Mouse (Mus musculus) cerebellum, adult 18-20 months (tissue): Measurements from ENCODE around the gene Ifitm7.
"Not testable (repeated sequence)": the region's sequence is repeated elsewhere in the genome, so short reads cannot be mapped to it uniquely, and the experiment has no call there.

Experiments
- DNase-seq, 2 experiments: peaks; one replicate each; pipeline ENCODE4 v3.0.0; 2021

The Ifitm7 gene

DNA sequence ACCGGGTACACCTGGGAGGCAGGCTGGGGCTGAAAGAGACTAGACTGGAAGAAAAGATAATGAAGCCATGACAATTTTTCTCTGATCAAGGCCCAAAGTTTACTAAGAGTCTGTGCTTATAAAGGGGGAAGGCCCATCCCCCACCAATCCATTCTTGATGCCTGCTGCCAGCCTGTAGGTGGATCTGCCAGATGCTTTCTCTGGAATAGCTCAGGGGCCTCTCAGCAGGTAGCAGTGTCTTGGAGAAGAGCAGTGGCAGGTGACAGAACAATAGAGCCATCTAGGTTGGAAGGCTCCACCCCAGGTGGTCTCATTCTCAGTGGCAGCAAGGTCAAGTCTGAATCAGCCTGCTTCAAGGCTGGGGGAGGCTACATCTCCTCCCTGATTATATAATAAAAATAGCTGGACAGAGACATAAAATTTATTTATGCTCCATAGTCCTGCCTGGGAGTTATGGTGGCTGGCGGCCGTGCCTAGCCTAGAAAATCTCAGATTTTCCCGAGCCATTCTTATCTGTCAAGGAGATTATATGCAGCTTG is 10.3 kb downstream of the Ifitm7 start:
- not testable (repeated sequence) for DNase-seq

GRCm38 (mm10) chr16:13972051-13972450 is 14.6 kb downstream of the Ifitm7 start:
- no peak for DNase-seq

DNA sequence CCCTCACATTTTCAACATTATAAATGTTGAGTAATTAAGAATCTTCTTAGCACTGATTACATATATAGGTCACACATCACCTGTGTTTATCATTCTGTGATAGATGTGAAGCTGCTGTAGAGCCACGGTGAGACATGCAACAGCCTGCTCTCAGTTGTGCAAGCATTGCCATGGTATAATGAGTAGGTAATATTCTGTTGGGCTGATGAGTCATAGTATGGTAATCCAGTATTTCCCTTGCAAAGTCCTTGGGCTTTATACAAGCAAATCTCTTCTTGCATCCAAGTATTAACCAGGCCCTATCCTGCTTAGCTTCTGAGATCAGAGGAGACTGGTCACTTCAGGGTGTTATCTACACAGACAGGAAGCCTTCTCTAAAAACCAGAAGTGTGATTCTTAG is 17.6 kb downstream of the Ifitm7 start:
- no peak for DNase-seq

DNA sequence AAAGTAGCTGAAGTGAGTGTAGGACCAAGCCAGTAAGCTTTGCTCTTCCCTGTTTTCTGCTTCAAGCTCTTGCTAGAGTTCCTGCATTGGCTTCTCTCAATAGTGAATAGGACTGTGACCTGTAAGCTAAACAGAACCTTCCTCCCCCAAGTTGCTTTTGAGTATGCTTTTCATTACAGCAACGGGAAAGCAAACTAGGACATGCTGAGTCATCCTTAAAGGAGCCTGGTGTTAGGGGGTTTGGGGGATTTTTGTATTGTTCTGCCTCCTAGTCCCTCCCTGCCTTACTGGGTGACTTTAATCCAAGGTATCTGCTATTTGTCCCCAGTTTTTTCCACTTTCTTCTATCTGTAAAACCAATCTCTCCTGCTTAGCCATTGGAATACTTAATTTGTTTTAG is 24.6 kb downstream of the Ifitm7 start:
- DNase-seq, result no peak

- no peak for DNase-seq
These were observed 35.4 kb downstream of the Ifitm7 start for GRCm38 (mm10) chr16:13951245-13951644.

DNA sequence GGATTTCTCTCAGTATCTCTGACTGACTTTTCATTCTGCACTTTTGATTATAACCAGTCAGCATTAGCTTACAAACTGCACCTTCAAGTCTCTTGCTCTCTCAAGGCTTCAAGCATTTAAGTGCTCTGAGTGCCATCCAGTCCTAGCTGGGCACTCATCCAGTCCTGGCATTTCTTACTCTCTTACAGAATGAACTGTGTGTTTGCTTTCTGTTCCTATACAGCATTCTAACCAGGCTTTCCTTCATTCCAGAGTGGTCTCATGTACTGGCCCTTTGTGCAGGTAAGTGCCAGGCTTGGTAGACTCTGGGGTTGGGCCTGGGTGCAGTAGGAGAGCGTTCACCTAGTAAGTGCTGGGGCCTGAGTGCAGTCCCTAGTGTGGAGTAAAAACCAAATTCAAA is 40.4 kb downstream of the Ifitm7 start:
- no peak for DNase-seq

- DNase-seq, result no peak
These were observed 41.5 kb downstream of the Ifitm7 start for GRCm38 (mm10) chr16:13945153-13945552.

GRCm38 (mm10) chr16:13944752-13945151 is 41.9 kb downstream of the Ifitm7 start:
- no peak for DNase-seq

- no peak for DNase-seq
These were observed 42.5 kb downstream of the Ifitm7 start for GRCm38 (mm10) chr16:13944178-13944577.

DNA sequence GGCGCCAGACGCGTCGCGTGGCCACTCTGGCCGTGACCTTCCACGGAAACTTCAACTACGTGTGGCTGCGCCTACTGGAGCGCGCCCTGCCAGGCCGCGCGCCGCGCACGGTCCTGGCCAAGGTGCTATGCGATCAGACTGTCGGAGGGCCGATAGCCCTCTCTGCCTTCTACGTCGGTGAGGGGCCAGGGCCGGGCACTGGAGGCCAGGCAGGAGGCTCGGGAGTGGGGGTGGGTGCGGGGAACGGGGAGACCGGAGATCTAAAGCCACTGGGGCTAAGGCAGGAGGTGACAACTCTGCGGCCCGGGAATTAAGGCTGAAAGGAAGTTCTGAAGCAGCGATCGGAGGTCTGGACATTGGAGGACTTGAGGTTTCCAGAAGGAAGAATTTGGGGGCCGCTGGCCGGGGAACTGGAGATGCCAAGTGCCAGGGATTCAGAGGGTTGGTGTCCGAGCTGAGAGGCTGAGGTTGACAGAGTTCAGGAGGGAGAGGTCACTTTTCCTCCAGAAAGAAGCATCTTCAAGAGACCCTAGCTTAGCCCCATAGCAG is 45.8 kb downstream of the Ifitm7 start:
- no peak for DNase-seq

DNA sequence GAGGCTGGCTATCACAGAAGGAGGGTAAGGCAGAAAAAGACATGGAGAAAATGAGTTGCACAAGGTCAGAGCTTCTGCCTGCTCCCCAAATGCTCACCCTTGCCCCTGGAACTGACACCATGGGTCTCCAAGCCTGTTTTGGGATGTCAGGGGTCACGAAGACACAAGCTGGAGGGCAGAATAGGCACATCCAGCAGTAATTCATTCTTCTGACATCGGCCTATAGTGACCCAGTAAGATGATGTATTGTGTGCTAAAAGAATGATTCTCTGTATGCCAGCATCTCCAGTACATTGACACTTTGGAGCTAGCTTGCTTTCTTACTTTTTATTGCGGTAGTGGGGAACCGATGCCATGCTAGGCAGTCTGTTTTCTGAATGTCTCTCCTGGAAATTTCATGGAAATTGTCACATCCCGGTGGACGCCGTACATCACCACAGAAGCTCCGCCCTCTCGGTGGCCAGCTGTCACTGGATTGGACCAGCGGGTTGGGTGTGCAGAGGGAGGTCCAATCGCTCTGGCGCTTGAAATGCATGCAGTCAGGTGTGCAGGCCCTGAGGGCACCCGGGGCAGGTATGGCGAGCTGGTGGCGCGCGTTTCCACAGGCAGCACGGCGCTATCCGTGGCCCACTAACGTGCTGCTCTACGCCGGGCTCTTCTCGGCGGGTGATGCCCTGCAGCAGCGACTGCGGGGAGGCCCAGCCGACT is 46.4 kb downstream of the Ifitm7 start:
- DNase-seq, result peak; percentile 90 to 97
